Mouse (Mus musculus) kidney, adult 2 months (tissue): ENCODE measurements at regions not wholly inside any gene's neighbourhood (a gene's known extent, or its start where the extent isn't known, plus 50 kb on each side); places are given as distances from the start of the nearest gene placed in this dataset.

ENCODE experiments used
- CTCF ChIP-seq: fragments of 200-500 bp; conservative IDR thresholded peaks from 2 replicates; pipeline ENCODE4 v1.5.1; 2011; ENCODE audit warnings: low read depth, mild to moderate bottlenecking, control low read depth, low read length, moderate library complexity, mixed read lengths; ENCODE audit not compliant: insufficient read depth, insufficient read length
- POLR2A ChIP-seq: fragments of 200-500 bp; IDR thresholded peaks from one replicate; pipeline ENCODE4 v1.6.1; 2011; ENCODE audit warnings: low read depth, low read length, control low read depth

GRCm38 (mm10) chr8:15343616-15344015, 297.7 kb upstream of the BB014433 start:
- TF ChIP-seq CTCF: no peak
- no peak for TF ChIP-seq POLR2A
